Mouse (Mus musculus) spleen, adult 2 months (tissue): ENCODE results near the gene Maml3.

Experiments
- CTCF ChIP-seq: fragments of 200-500 bp; IDR thresholded peaks from 2 replicates; pipeline ENCODE4 v1.5.1; 2011; ENCODE audit warnings: mild to moderate bottlenecking, inconsistent platforms; ENCODE audit not compliant: insufficient read depth, insufficient read length, insufficient replicate concordance; ENCODE audit errors: extremely low read depth
- POLR2A ChIP-seq: fragments of 200-500 bp; IDR thresholded peaks from 2 replicates; pipeline ENCODE4 v1.6.1; 2011; ENCODE audit warnings: low read depth, low read length, inconsistent platforms

DNA sequence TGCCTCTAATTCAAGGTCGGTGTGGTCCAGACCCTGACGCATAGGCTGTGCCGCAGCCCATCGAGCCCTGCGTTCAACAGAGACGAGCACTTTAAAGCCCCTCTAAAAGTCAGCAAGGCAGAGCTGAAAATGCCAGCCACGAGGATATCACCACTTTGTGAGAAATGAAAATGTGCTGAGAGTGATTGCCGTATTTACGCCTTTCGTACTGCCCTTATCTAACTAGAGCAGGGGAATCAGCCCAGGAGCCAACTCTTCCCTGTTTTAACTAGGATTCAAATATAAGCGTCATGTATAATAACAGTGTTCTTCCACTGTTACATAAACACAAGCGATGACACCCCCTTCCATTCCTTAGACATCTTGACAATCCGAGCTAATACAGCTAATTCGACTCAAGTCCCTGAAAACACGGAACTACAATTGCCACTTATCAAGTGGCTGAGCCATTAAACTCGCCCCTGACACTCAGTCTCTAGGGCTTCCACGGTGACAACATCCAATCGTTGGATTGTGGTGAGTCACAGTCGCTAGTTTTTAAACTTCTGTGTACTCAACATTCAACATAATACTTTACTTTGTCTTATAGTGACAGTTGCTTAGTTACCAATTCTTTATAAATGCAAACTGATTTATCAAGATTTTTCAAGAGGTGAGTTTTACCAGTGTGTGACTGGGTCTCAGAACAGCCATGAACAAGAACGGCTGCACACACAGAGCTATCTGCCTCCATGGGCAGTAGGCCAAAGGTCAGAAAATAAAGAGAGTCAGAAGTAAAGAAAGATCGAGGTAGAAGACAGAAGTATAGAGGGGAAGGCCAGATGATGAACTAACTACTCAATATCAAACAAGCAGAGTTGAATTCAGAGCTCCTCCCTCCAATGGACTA lies 106.1 kb downstream of the Maml3 start:
- TF ChIP-seq CTCF (no peak), POLR2A (no peak)
